Mouse (Mus musculus): ENCODE results near the gene Creb3l1. TPM values are rescaled to one million over a fixed set of nuclear protein-coding genes. Genes with fewer than 3 reads are reported as not detected.
A peak's percentile ranks its signal among the peaks of the same experiment; 100 is the strongest.

The Creb3l1 gene
- total and polyA plus RNA-seq, 3 experiments = 3.8 to 5.8 (median 4.5) TPM

- Histone ChIP-seq H3K36me3 (ENCODE audit: control insufficient read depth, insufficient read depth, low read length) (no peaks in the 10 kb centered on the region), H3K27me3 (ENCODE audit: control insufficient read depth, insufficient read depth, low read length) (peaks cover 9% of the 10 kb centered on the region), H3K4me3 (peak overlapping the region; percentile 25; the same call in 1 of the 2 replicates), H3K27ac (peak overlapping the region; percentile 81), H3K9ac (ENCODE audit: low read depth, low read length) (peak overlapping the region; percentile 10), H3K79me2 (replicated peaks; ENCODE audit: control insufficient read depth, insufficient read depth, low read length) (no peaks in the 10 kb centered on the region), H3K4me1 (ENCODE audit: control insufficient read depth, insufficient read depth, low read length) (peaks cover 17% of the 10 kb centered on the region)
- 4% methylated on average over 21 of the region's 21 CpGs for WGBS
- intact Hi-C loops (cut with DNase I) = no loop called here
- DNase-seq = peak; percentile 68 to 75
- TF ChIP-seq CTCF (IDR thresholded peaks at IDR 0.05) (no peak), POLR2A (IDR thresholded peaks at IDR 0.05; ENCODE audit: insufficient read depth, low read depth, low read length) (no peak), EP300 (IDR thresholded peaks at IDR 0.05; ENCODE audit: insufficient read depth, low read depth, low read length) (no peak)
These were observed 52.8 kb downstream of the Creb3l1 start for GRCm38 (mm10) chr2:91971231-91972097.

- Histone ChIP-seq H3K9ac (ENCODE audit: low read depth, low read length) (peak overlapping the region; percentile 44), H3K4me3 (no peak overlapping the region), H3K27me3 (ENCODE audit: control insufficient read depth, insufficient read depth, low read length) (no peaks in the 10 kb centered on the region), H3K79me2 (replicated peaks; ENCODE audit: control insufficient read depth, insufficient read depth, low read length) (peaks cover 2% of the 10 kb centered on the region), H3K27ac (peak overlapping the region; percentile 87), H3K4me1 (ENCODE audit: control insufficient read depth, insufficient read depth, low read length) (peaks cover 23% of the 10 kb centered on the region), H3K36me3 (ENCODE audit: control insufficient read depth, insufficient read depth, low read length) (no peaks in the 10 kb centered on the region)
- intact Hi-C loops (cut with DNase I) = no loop called here
- peak; percentile 71 for TF ChIP-seq POLR2A (IDR thresholded peaks at IDR 0.05; ENCODE audit: insufficient read depth, low read depth, low read length)
- TF ChIP-seq EP300 (IDR thresholded peaks at IDR 0.05; ENCODE audit: insufficient read depth, low read depth, low read length) = peak; percentile 57; the same call in 1 of the 2 replicates
- no peak for TF ChIP-seq CTCF (IDR thresholded peaks at IDR 0.05)
- peak; percentile 69 for DNase-seq
- 39% methylated on average over 11 of the region's 11 CpGs for WGBS
These were observed 56.3 kb downstream of the Creb3l1 start for GRCm38 (mm10) chr2:91967962-91968361.

- peak overlapping the region; percentile 97 for H3K27ac ChIP-seq
- no peak for TF ChIP-seq EP300 (IDR thresholded peaks at IDR 0.05; ENCODE audit: insufficient read depth, low read depth, low read length)
- TF ChIP-seq CTCF (IDR thresholded peaks at IDR 0.05) = no peak
- TF ChIP-seq POLR2A (IDR thresholded peaks at IDR 0.05; ENCODE audit: insufficient read depth, low read depth, low read length) = no peak
- intact Hi-C loops (cut with DNase I) = no loop called here
- no peak for DNase-seq
- 93% methylated on average over 5 of the region's 5 CpGs for WGBS
- no peaks in the 10 kb centered on the region for H3K36me3 ChIP-seq (ENCODE audit: control insufficient read depth, insufficient read depth, low read length)
- no peak overlapping the region for H3K9ac ChIP-seq (ENCODE audit: low read depth, low read length)
- peaks cover 4% of the 10 kb centered on the region for H3K79me2 ChIP-seq (replicated peaks; ENCODE audit: control insufficient read depth, insufficient read depth, low read length)
- H3K4me1 ChIP-seq (ENCODE audit: control insufficient read depth, insufficient read depth, low read length) = peaks cover 23% of the 10 kb centered on the region
- no peaks in the 10 kb centered on the region for H3K27me3 ChIP-seq (ENCODE audit: control insufficient read depth, insufficient read depth, low read length)
- H3K4me3 ChIP-seq = no peak overlapping the region
These were observed 57.9 kb downstream of the Creb3l1 start for GRCm38 (mm10) chr2:91966367-91966766.

GRCm38 (mm10) chr2:91965417-91965816 lies 58.9 kb downstream of the Creb3l1 start:
- DNase-seq = peak; percentile 84 to 88
- Histone ChIP-seq H3K36me3 (ENCODE audit: control insufficient read depth, insufficient read depth, low read length) (no peaks in the 10 kb centered on the region), H3K9ac (ENCODE audit: low read depth, low read length) (peak overlapping the region; percentile 76), H3K27ac (peak overlapping the region; percentile 97), H3K4me1 (ENCODE audit: control insufficient read depth, insufficient read depth, low read length) (peaks cover 19% of the 10 kb centered on the region), H3K79me2 (replicated peaks; ENCODE audit: control insufficient read depth, insufficient read depth, low read length) (peaks cover 8% of the 10 kb centered on the region), H3K4me3 (peak overlapping the region; percentile 75), H3K27me3 (ENCODE audit: control insufficient read depth, insufficient read depth, low read length) (no peaks in the 10 kb centered on the region)
- intact Hi-C loops (cut with DNase I) = no loop called here
- TF ChIP-seq EP300 (IDR thresholded peaks at IDR 0.05; ENCODE audit: insufficient read depth, low read depth, low read length) = 0 out of 2 replicates have a peak, but pooled peaks have one; percentile 10
- no peak for TF ChIP-seq CTCF (IDR thresholded peaks at IDR 0.05)
- peak; percentile 76 for TF ChIP-seq POLR2A (IDR thresholded peaks at IDR 0.05; ENCODE audit: insufficient read depth, low read depth, low read length)
- 33% methylated on average over 20 of the region's 20 CpGs for WGBS

- Histone ChIP-seq H3K27me3 (ENCODE audit: control insufficient read depth, insufficient read depth, low read length) (no peaks in the 10 kb centered on the region), H3K4me3 (peak overlapping the region; percentile 75), H3K9ac (ENCODE audit: low read depth, low read length) (no peak overlapping the region), H3K4me1 (ENCODE audit: control insufficient read depth, insufficient read depth, low read length) (peaks cover 19% of the 10 kb centered on the region), H3K36me3 (ENCODE audit: control insufficient read depth, insufficient read depth, low read length) (no peaks in the 10 kb centered on the region), H3K79me2 (replicated peaks; ENCODE audit: control insufficient read depth, insufficient read depth, low read length) (peaks cover 9% of the 10 kb centered on the region), H3K27ac (peak overlapping the region; percentile 97)
- 46% methylated on average over 3 of the region's 3 CpGs for WGBS
- intact Hi-C loops (cut with DNase I) = no loop called here
- TF ChIP-seq POLR2A (IDR thresholded peaks at IDR 0.05; ENCODE audit: insufficient read depth, low read depth, low read length) (no peak), CTCF (IDR thresholded peaks at IDR 0.05) (no peak), EP300 (IDR thresholded peaks at IDR 0.05; ENCODE audit: insufficient read depth, low read depth, low read length) (no peak)
- no peak for DNase-seq
These were observed 59.6 kb downstream of the Creb3l1 start for GRCm38 (mm10) chr2:91964610-91965204.

Data from heart, adult 2 months (tissue).